Mouse (Mus musculus): ENCODE measurements around the gene Fbxo41. TPM values are rescaled to one million over a fixed set of nuclear protein-coding genes. Genes with fewer than 3 reads are reported as not detected.

The Fbxo41 gene
- polyA plus RNA-seq, 1 experiment from 2014 or later = 0.03 TPM

DNA sequence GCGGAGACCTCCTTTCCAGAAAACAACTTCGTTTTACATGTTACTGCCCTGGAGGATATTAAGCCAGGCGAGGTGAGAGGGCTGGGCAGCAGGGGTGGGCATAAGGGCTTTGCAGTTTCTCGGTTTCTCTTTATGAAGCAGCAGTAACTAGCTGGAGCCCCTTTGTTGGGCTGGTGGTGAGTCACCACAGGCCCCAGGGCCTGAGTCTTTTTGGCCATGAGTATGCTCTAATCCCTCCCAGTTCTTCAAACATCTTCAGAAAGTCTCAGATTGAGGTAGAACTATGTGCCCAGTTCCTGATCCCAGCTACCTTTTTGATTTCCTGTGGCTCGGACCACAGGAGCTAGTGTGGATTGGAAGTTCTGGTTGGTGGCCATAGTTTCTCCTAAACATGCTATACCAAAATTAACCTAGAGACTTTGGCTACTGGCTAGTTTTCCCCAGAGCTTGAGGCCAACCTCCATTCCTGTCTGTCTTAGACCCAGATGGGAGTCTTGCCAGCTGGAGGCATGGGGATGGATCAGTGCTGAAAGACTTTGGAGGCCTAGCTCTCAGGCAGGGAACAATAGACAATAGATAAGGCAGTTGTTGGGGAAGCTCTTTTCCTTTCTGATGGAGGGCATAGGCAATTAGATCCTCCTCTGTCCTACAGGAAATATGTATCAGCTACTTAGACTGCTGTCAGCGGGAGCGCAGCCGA is 58.4 kb downstream of the Fbxo41 start:
- H3K27me3 ChIP-seq = no peaks in the 10 kb centered on the region
- no peaks in the 10 kb centered on the region for H3K4me1 ChIP-seq (replicated peaks)
- H3K27ac ChIP-seq = no peak overlapping the region
- H3K9me3 ChIP-seq (replicated peaks) = no peaks in the 10 kb centered on the region
- no peak overlapping the region for H3K9ac ChIP-seq
- no peak overlapping the region for H3K4me2 ChIP-seq
- H3K4me3 ChIP-seq = no peak overlapping the region
- peaks cover 53% of the 10 kb centered on the region for H3K36me3 ChIP-seq
- ATAC-seq (replicated peaks; ENCODE audit: insufficient number of reproducible peaks, insufficient read depth, low FRiP score, low read depth) = no peak
- WGBS = 80% methylated on average over 8 of the region's 8 CpGs

DNA sequence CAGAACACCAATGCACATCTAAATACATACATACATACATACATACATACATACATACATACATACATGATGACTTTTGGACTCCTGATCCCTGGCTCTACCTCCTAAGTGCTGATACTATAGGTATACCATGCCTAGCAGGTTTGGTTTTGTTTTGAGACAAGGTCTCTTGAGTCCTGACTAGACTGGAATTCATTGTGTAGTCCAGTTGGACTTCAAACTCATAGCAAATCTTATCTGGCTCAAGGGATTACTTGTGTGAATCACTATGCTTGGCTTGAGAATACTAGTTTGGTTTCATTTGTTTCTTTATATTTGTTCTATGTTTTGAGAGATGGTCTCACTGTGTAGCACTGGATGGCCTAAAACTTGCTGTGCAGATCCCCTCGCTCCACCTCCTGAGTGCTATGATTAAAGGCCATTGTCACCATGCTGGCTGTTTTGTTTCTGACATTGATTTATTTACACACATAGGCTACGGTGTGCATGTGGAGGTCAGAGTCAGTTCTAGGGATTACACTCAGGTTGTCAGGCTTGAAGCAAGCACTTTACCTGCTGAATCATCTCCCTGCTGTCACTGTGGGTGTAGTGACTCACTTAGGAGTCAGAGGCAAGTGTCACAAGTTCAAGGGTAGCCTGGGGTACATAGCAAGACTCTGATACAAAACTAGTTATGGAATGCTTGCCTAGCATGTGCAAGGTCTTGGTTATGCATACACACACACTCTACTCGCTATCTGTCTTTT is 59.1 kb downstream of the Fbxo41 start:
- Histone ChIP-seq H3K4me3 (no peak overlapping the region), H3K27me3 (no peaks in the 10 kb centered on the region), H3K9ac (no peak overlapping the region), H3K27ac (no peak overlapping the region), H3K4me1 (replicated peaks) (no peaks in the 10 kb centered on the region), H3K36me3 (peaks cover 61% of the 10 kb centered on the region), H3K4me2 (no peak overlapping the region), H3K9me3 (replicated peaks) (no peaks in the 10 kb centered on the region)
- 82% methylated on average over 3 of the region's 3 CpGs for WGBS
- no peak for ATAC-seq (replicated peaks; ENCODE audit: insufficient number of reproducible peaks, insufficient read depth, low FRiP score, low read depth)

GRCm38 (mm10) chr6:85441142-85441541 is 61.7 kb downstream of the Fbxo41 start:
- Histone ChIP-seq H3K36me3 (peaks cover 51% of the 10 kb centered on the region), H3K4me3 (no peak overlapping the region), H3K4me2 (no peak overlapping the region), H3K4me1 (replicated peaks) (no peaks in the 10 kb centered on the region), H3K9me3 (replicated peaks) (no peaks in the 10 kb centered on the region), H3K27ac (no peak overlapping the region), H3K9ac (no peak overlapping the region), H3K27me3 (no peaks in the 10 kb centered on the region)
- 90% methylated on average over 4 of the region's 4 CpGs for WGBS
- ATAC-seq (replicated peaks; ENCODE audit: insufficient number of reproducible peaks, insufficient read depth, low FRiP score, low read depth) = no peak; the same call in 1 of the 2 replicates

- 77% methylated on average over 5 of the region's 6 CpGs for WGBS
- no peak for ATAC-seq (replicated peaks; ENCODE audit: insufficient number of reproducible peaks, insufficient read depth, low FRiP score, low read depth)
- no peaks in the 10 kb centered on the region for H3K9me3 ChIP-seq (replicated peaks)
- no peaks in the 10 kb centered on the region for H3K27me3 ChIP-seq
- no peak overlapping the region for H3K4me3 ChIP-seq
- H3K36me3 ChIP-seq = peaks cover 34% of the 10 kb centered on the region
- H3K4me2 ChIP-seq = no peak overlapping the region
- H3K9ac ChIP-seq = no peak overlapping the region
- H3K27ac ChIP-seq = no peak overlapping the region
- peaks cover 4% of the 10 kb centered on the region; the same call in 1 of the 2 replicates for H3K4me1 ChIP-seq (replicated peaks)
Measured at GRCm38 (mm10) chr6:85436631-85437030, 66.2 kb downstream of the Fbxo41 start.

- H3K4me1 ChIP-seq (replicated peaks) = peaks cover 4% of the 10 kb centered on the region; the same call in 1 of the 2 replicates
- no peaks in the 10 kb centered on the region for H3K27me3 ChIP-seq
- H3K9me3 ChIP-seq (replicated peaks) = no peaks in the 10 kb centered on the region
- H3K27ac ChIP-seq = no peak overlapping the region
- H3K4me3 ChIP-seq = no peak overlapping the region
- peaks cover 30% of the 10 kb centered on the region for H3K36me3 ChIP-seq
- ATAC-seq (replicated peaks; ENCODE audit: insufficient number of reproducible peaks, insufficient read depth, low FRiP score, low read depth) = no peak
- no peak overlapping the region for H3K4me2 ChIP-seq
- WGBS = 65% methylated on average over 1 of the region's 1 CpGs
- no peak overlapping the region for H3K9ac ChIP-seq
Measured at GRCm38 (mm10) chr6:85436204-85436603, 66.6 kb downstream of the Fbxo41 start.

DNA sequence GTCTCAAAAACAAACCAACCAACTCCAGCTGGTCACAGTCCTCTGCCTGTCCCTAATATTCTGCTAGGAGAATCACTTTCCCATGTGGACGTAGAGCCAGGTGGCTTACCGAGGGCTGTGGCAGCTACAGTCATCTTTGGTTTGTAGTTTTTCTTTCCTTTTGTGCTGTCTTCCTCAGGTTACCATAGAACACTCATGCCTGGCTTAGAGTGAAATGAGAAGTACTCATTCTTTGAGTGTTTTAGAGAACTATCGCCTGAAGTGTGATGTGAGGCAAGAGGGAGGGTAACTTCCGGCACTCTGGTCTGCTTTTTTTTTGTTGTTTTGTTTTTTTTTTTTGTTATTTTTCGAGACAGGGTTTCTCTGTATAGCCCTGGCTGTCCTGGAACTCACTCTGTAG is 68.9 kb downstream of the Fbxo41 start:
- H3K4me1 ChIP-seq (replicated peaks) = peaks cover 4% of the 10 kb centered on the region; the same call in 1 of the 2 replicates
- ATAC-seq (replicated peaks; ENCODE audit: insufficient number of reproducible peaks, insufficient read depth, low FRiP score, low read depth) = no peak
- H3K36me3 ChIP-seq = peaks cover 8% of the 10 kb centered on the region; the same call in 1 of the 2 replicates
- H3K27me3 ChIP-seq = no peaks in the 10 kb centered on the region
- no peak overlapping the region for H3K9ac ChIP-seq
- no peak overlapping the region for H3K4me2 ChIP-seq
- no peak overlapping the region for H3K4me3 ChIP-seq
- no peak overlapping the region for H3K27ac ChIP-seq
- WGBS = 78% methylated on average over 5 of the region's 5 CpGs
- H3K9me3 ChIP-seq (replicated peaks) = no peaks in the 10 kb centered on the region

GRCm38 (mm10) chr6:85431842-85432431 is 70.9 kb downstream of the Fbxo41 start, which contains the start of gene Smyd5:
TSS of gene Smyd5 (plus strand) at chr6:85431989.
- Histone ChIP-seq H3K4me1 (replicated peaks) (peaks cover 4% of the 10 kb centered on the region; the same call in 1 of the 2 replicates), H3K36me3 (no peaks in the 10 kb centered on the region), H3K4me2 (peak within 1 kb of the TSS; percentile 90), H3K9ac (peak within 1 kb of the TSS; percentile 77), H3K9me3 (replicated peaks) (no peaks in the 10 kb centered on the region), H3K4me3 (peak within 1 kb of the TSS; percentile 87), H3K27ac (no peak within 1 kb of the TSS), H3K27me3 (peaks cover 11% of the 10 kb centered on the region)
- under 1% methylated on average over 39 of the region's 39 CpGs for WGBS
- peak; percentile 77 for ATAC-seq (replicated peaks; ENCODE audit: insufficient number of reproducible peaks, insufficient read depth, low FRiP score, low read depth)

GRCm38 (mm10) chr6:85431274-85431841 is 71.4 kb downstream of the Fbxo41 start:
- 50% methylated on average over 8 of the region's 8 CpGs for WGBS
- Histone ChIP-seq H3K4me2 (peak overlapping the region; percentile 90), H3K36me3 (no peaks in the 10 kb centered on the region), H3K9me3 (replicated peaks) (no peaks in the 10 kb centered on the region), H3K4me1 (replicated peaks) (peaks cover 4% of the 10 kb centered on the region; the same call in 1 of the 2 replicates), H3K9ac (peak overlapping the region; percentile 77), H3K4me3 (peak overlapping the region; percentile 87), H3K27me3 (peaks cover 11% of the 10 kb centered on the region), H3K27ac (no peak overlapping the region)
- peak; percentile 12; the same call in 1 of the 2 replicates for ATAC-seq (replicated peaks; ENCODE audit: insufficient number of reproducible peaks, insufficient read depth, low FRiP score, low read depth)

DNA sequence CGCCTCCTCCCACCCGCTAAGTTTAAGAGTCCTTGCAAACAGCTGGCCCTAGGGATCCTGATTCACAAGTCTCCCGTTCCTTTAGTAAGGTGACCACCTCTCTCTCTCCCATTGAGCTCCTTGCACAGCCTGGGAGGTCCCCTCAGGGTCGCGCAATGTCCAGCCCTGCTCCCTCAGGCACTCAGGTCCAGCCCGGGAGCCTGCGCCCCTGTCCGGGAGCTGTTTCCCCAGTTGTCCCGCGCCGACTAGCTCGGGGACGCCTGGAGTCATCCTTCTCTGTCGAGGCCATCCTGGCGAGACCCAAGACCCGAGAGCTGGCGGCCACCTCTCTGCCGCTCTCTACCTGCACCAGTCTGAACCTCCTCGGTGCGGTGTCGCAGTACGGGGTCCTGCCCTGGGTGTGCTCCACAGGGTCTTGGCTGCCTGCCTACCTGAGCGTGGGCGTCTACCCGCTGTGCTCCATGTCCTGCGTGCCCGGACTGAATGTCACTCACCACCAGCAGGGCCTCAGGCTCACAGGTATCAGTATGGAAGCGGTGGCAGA is 78.9 kb downstream of the Fbxo41 start, which contains the start of gene Noto:
Noto (plus strand) TSS at position 51 of the 544 bp plus-strand sequence.
- Histone ChIP-seq H3K4me2 (peak within 1 kb of the TSS; percentile 44), H3K9me3 (replicated peaks) (no peaks in the 10 kb centered on the region), H3K4me1 (replicated peaks) (peaks cover 6% of the 10 kb centered on the region), H3K27me3 (peaks cover 49% of the 10 kb centered on the region), H3K4me3 (no peak within 1 kb of the TSS), H3K27ac (no peak within 1 kb of the TSS), H3K9ac (0 out of 2 replicates have a peak within 1 kb of the TSS, but pooled peaks have one; percentile 33), H3K36me3 (no peaks in the 10 kb centered on the region)
- no peak for ATAC-seq (replicated peaks; ENCODE audit: insufficient number of reproducible peaks, insufficient read depth, low FRiP score, low read depth)
- 10% methylated on average over 28 of the region's 28 CpGs for WGBS

Measured in heart, embryonic 15.5 days (tissue).